Mouse (Mus musculus) embryonic facial prominence, embryonic 13.5 days (tissue): ENCODE measurements at regions not wholly inside any gene's neighbourhood (a gene's known extent, or its start where the extent isn't known, plus 50 kb on each side); places are given as distances from the start of the nearest gene placed in this dataset.

Source experiments
- ATAC-seq: fragments of 200-750 bp; cut with Nextera tagmentation; 2 replicates; pipeline ENCODE4 v1.8.0; 2017; ENCODE audit warnings: low read depth; ENCODE audit not compliant: insufficient number of reproducible peaks, insufficient read depth, low FRiP score, low TSS enrichment
- H3K27ac ChIP-seq: fragments of 300-500 bp; sonication (generic); 2 replicates; pipeline ENCODE4 v1.5.1; 2015; ENCODE audit warnings: moderate library complexity, mild to moderate bottlenecking, inconsistent platforms
- H3K27me3 ChIP-seq: fragments of 300-500 bp; sonication (generic); 2 replicates; pipeline ENCODE4 v1.6.1; 2015; ENCODE audit warnings: mild to moderate bottlenecking, inconsistent platforms
- H3K36me3 ChIP-seq: fragments of 300-500 bp; sonication (generic); 2 replicates; pipeline ENCODE4 v1.6.1; 2015; ENCODE audit warnings: mild to moderate bottlenecking, inconsistent platforms
- H3K4me1 ChIP-seq: fragments of 300-500 bp; sonication (generic); 2 replicates; pipeline ENCODE4 v1.6.1; 2015; ENCODE audit warnings: inconsistent platforms
- H3K4me2 ChIP-seq: fragments of 300-500 bp; sonication (generic); 2 replicates; pipeline ENCODE4 v1.6.1; 2015; ENCODE audit warnings: moderate library complexity, mild to moderate bottlenecking, inconsistent platforms
- H3K4me3 ChIP-seq: fragments of 300-500 bp; sonication (generic); 2 replicates; pipeline ENCODE4 v1.5.1; 2015; ENCODE audit warnings: mild to moderate bottlenecking, inconsistent platforms
- H3K9ac ChIP-seq: fragments of 300-500 bp; sonication (generic); 2 replicates; pipeline ENCODE4 v1.6.1; 2015; ENCODE audit warnings: mild to moderate bottlenecking, inconsistent platforms
- H3K9me3 ChIP-seq: fragments of 300-500 bp; sonication (generic); 2 replicates; pipeline ENCODE4 v1.6.1; 2016; ENCODE audit warnings: inconsistent platforms
- WGBS: fragments of 180-500 bp; shearing (Covaris S2); methylation state at CpG from one replicate; pipeline ENCODE4 v1.1.7; 2015; ENCODE audit warnings: mixed read lengths; 5-methylcytosine and 5-hydroxymethylcytosine counted together

GRCm38 (mm10) chr9:116464626-116465025 is 289.5 kb upstream of the Tgfbr2 start:
- Histone ChIP-seq H3K27me3 (no peaks in the 10 kb centered on the region), H3K27ac (no peak overlapping the region), H3K9me3 (no peaks in the 10 kb centered on the region), H3K36me3 (no peaks in the 10 kb centered on the region), H3K4me1 (peaks cover 8% of the 10 kb centered on the region), H3K9ac (no peak overlapping the region), H3K4me2 (no peak overlapping the region), H3K4me3 (no peak overlapping the region)
- WGBS, result 66% methylated on average over 2 of the region's 2 CpGs
- ATAC-seq, result no peak

GRCm38 (mm10) chr9:116462232-116462631 is 287.1 kb upstream of the Tgfbr2 start:
- Histone ChIP-seq H3K27me3 (no peaks in the 10 kb centered on the region), H3K4me2 (no peak overlapping the region), H3K4me3 (no peak overlapping the region), H3K9me3 (no peaks in the 10 kb centered on the region), H3K27ac (no peak overlapping the region), H3K9ac (no peak overlapping the region), H3K4me1 (peaks cover 5% of the 10 kb centered on the region; the same call in 1 of the 2 replicates), H3K36me3 (no peaks in the 10 kb centered on the region)
- no peak for ATAC-seq
- 82% methylated on average over 2 of the region's 2 CpGs for WGBS

GRCm38 (mm10) chr9:116460022-116460421 is 284.9 kb upstream of the Tgfbr2 start:
- no peak overlapping the region for H3K9ac ChIP-seq
- H3K27ac ChIP-seq, result no peak overlapping the region
- H3K36me3 ChIP-seq, result no peaks in the 10 kb centered on the region
- peaks cover 8% of the 10 kb centered on the region; the same call in 1 of the 2 replicates for H3K4me1 ChIP-seq
- no peaks in the 10 kb centered on the region for H3K27me3 ChIP-seq
- 84% methylated on average over 2 of the region's 2 CpGs for WGBS
- H3K9me3 ChIP-seq, result no peaks in the 10 kb centered on the region
- H3K4me3 ChIP-seq, result no peak overlapping the region
- H3K4me2 ChIP-seq, result no peak overlapping the region
- no peak for ATAC-seq

- no peak overlapping the region for H3K4me3 ChIP-seq
- no peaks in the 10 kb centered on the region for H3K36me3 ChIP-seq
- WGBS, result 85% methylated on average over 4 of the region's 4 CpGs
These were observed 276.9 kb upstream of the Tgfbr2 start for GRCm38 (mm10) chr9:116452050-116452449.

DNA sequence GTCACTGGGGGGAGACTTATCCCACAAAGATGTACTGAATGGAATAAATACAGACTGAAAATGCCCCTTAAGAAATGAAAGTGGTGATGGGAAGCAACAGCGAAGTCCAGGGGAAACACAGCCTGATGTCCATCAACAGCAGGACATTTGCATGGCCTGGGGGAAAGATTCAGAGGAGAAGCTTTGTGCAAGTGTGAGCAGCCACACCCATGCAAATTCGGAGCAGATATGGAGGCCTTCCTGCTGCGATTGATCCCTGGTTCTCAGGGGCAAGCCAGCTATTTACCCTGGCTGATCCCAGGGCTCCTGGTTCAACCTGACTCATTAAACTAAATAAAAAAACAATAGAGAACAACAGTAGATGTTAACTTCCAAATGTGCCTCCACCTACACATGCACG is 275.7 kb upstream of the Tgfbr2 start:
- H3K9ac ChIP-seq, result no peak overlapping the region
- no peak overlapping the region for H3K27ac ChIP-seq
- H3K4me3 ChIP-seq, result no peak overlapping the region
- peaks cover 6% of the 10 kb centered on the region; the same call in 1 of the 2 replicates for H3K4me1 ChIP-seq
- no peaks in the 10 kb centered on the region for H3K27me3 ChIP-seq
- 83% methylated on average over 4 of the region's 4 CpGs for WGBS
- H3K9me3 ChIP-seq, result no peaks in the 10 kb centered on the region
- ATAC-seq, result no peak
- no peak overlapping the region for H3K4me2 ChIP-seq
- no peaks in the 10 kb centered on the region for H3K36me3 ChIP-seq

More at GRCm38 (mm10) chr9:116452050-116452449, 276.9 kb upstream of the Tgfbr2 start:
- no peak overlapping the region for H3K4me2 ChIP-seq
- H3K9ac ChIP-seq, result no peak overlapping the region
- no peaks in the 10 kb centered on the region for H3K9me3 ChIP-seq
- ATAC-seq, result no peak
- H3K27ac ChIP-seq, result no peak overlapping the region
- peaks cover 7% of the 10 kb centered on the region; the same call in 1 of the 2 replicates for H3K4me1 ChIP-seq
- no peaks in the 10 kb centered on the region for H3K27me3 ChIP-seq

- no peak overlapping the region for H3K4me2 ChIP-seq
- H3K27ac ChIP-seq, result no peak overlapping the region
- H3K4me1 ChIP-seq, result peaks cover 6% of the 10 kb centered on the region; the same call in 1 of the 2 replicates
- WGBS, result 88% methylated on average over 6 of the region's 6 CpGs
- H3K4me3 ChIP-seq, result no peak overlapping the region
- H3K9me3 ChIP-seq, result no peaks in the 10 kb centered on the region
- H3K36me3 ChIP-seq, result no peaks in the 10 kb centered on the region
- H3K9ac ChIP-seq, result no peak overlapping the region
- ATAC-seq, result no peak
- no peaks in the 10 kb centered on the region for H3K27me3 ChIP-seq
These were observed 272.6 kb upstream of the Tgfbr2 start for GRCm38 (mm10) chr9:116447734-116448133.

DNA sequence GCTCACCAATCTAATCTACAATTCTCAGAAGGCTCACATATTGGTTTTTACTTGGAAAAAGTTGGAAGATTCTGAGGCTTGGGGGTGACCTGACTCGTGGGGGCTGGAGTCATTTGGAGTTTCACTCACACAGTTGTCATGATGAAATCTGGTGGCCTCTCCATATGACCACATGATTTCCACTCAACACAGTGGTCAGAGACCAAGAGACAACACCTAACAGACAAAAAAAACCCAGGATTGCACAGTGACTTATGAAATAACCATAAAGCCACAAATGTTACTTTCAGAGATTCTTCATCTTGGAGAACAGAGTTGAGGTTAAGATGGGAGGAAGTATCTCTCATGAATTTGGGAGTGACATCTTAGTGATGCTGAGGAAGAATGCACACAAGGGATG is 263.4 kb upstream of the Tgfbr2 start:
- Histone ChIP-seq H3K4me1 (no peaks in the 10 kb centered on the region), H3K4me2 (no peak overlapping the region), H3K4me3 (no peak overlapping the region), H3K9me3 (no peaks in the 10 kb centered on the region), H3K9ac (no peak overlapping the region), H3K27ac (no peak overlapping the region), H3K36me3 (no peaks in the 10 kb centered on the region), H3K27me3 (no peaks in the 10 kb centered on the region)
- WGBS, result 75% methylated on average over 1 of the region's 1 CpGs
- no peak for ATAC-seq

DNA sequence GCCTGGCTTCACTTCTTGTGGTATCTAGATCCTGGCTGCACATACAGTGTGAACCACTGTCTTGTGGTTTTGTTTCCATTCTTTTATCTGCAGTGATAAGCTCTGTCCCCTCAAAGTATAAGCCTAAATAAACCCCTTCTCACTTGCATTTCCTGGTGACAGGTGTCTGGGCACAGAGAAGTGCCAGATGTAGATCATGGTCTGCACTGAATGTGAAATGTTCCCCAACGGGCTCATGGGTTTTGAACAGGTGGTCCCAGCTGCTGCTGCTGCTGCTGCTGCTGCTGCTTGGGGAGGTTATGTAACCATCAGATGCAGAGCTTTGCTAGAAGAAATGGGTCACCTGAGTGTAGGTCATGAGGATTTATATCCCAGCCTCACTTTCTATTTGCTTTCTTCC is 259.3 kb upstream of the Tgfbr2 start:
- whole genome bisulfite sequencing, result 74% methylated on average over 1 of the region's 1 CpGs
- Histone ChIP-seq H3K4me3 (no peak overlapping the region), H3K9ac (no peak overlapping the region), H3K4me1 (no peaks in the 10 kb centered on the region), H3K9me3 (no peaks in the 10 kb centered on the region), H3K27me3 (no peaks in the 10 kb centered on the region), H3K27ac (no peak overlapping the region), H3K36me3 (no peaks in the 10 kb centered on the region), H3K4me2 (no peak overlapping the region)
- no peak for ATAC-seq

GRCm38 (mm10) chr9:116429061-116429460 is 253.9 kb upstream of the Tgfbr2 start:
- no peak for ATAC-seq
- Histone ChIP-seq H3K36me3 (no peaks in the 10 kb centered on the region), H3K4me1 (peaks cover 17% of the 10 kb centered on the region), H3K9ac (no peak overlapping the region), H3K27me3 (no peaks in the 10 kb centered on the region), H3K27ac (0 out of 2 replicates have a peak overlapping the region, but pooled peaks have one; percentile 24), H3K4me3 (no peak overlapping the region), H3K9me3 (no peaks in the 10 kb centered on the region), H3K4me2 (no peak overlapping the region)
- WGBS, result 70% methylated on average over 4 of the region's 4 CpGs

DNA sequence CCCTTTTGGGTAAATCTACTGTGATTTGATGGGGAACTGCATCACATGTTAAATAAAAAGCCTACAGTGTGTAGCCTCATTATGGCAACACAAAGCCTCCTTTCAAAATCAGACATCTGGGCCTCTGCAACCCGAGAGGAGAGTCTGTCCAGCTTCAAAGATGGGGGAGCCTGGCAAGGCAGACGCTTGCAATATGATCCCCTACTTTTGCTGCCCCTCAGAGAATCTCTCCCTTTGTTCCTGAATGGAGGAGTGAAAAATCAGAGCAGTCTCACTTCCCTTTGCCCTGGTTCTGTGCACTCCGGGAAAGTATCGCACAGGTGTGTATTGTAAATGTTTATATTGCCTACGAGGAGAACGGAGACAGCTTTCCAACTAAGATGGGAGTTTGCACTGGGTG is 253.3 kb upstream of the Tgfbr2 start:
- Histone ChIP-seq H3K4me3 (no peak overlapping the region), H3K27ac (peak overlapping the region; percentile 24)
- WGBS, result 13% methylated on average over 6 of the region's 6 CpGs

DNA sequence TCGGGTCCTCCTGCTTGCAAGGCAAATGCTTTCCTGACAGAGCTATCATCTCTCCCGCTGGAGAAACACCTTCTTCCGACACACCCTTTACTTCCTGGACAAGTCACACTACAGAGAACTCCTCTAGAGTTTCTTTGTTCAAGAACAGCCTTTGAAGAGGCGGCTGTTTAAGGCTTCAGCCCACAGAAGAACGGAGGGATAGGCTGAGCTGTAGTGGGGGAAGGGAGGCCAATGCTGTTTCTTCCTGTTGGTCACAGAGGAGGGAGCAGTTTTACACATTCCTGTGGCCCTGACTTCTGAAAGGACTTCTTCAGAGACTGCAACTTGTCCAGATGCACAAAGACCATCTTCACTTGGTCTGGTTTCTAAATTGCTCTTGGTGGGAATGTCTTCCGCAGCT is 252.1 kb upstream of the Tgfbr2 start:
- Histone ChIP-seq H3K4me2 (no peak overlapping the region), H3K9me3 (no peaks in the 10 kb centered on the region), H3K27ac (no peak overlapping the region), H3K36me3 (no peaks in the 10 kb centered on the region), H3K27me3 (no peaks in the 10 kb centered on the region), H3K9ac (no peak overlapping the region), H3K4me1 (peaks cover 23% of the 10 kb centered on the region), H3K4me3 (no peak overlapping the region)
- 46% methylated on average over 6 of the region's 6 CpGs for WGBS
- ATAC-seq, result no peak

More for the DNA sequence above, 253.3 kb upstream of the Tgfbr2 start:
- H3K4me2 ChIP-seq, result no peak overlapping the region
- ATAC-seq, result 0 out of 2 replicates have a peak, but pooled peaks have one; percentile 43
- no peak overlapping the region for H3K9ac ChIP-seq
- H3K36me3 ChIP-seq, result no peaks in the 10 kb centered on the region
- H3K27me3 ChIP-seq, result no peaks in the 10 kb centered on the region
- peaks cover 17% of the 10 kb centered on the region for H3K4me1 ChIP-seq
- H3K9me3 ChIP-seq, result no peaks in the 10 kb centered on the region

GRCm38 (mm10) chr9:116426269-116426999 is 251.3 kb upstream of the Tgfbr2 start:
- Histone ChIP-seq H3K4me1 (peaks cover 23% of the 10 kb centered on the region), H3K27ac (no peak overlapping the region), H3K9me3 (no peaks in the 10 kb centered on the region), H3K9ac (no peak overlapping the region), H3K4me3 (no peak overlapping the region), H3K27me3 (no peaks in the 10 kb centered on the region), H3K36me3 (no peaks in the 10 kb centered on the region), H3K4me2 (no peak overlapping the region)
- 51% methylated on average over 19 of the region's 19 CpGs for WGBS
- no peak for ATAC-seq
